Mouse (Mus musculus) liver, postnatal 0 days (tissue): Measurements from ENCODE around the gene Sapcd2.

Experiments
- CTCF ChIP-seq: sonication (generic); IDR thresholded peaks from 2 replicates; pipeline ENCODE4 v1.5.1; 2016; ENCODE audit warnings: antibody characterized with exemption, low read depth
- EP300 ChIP-seq: IDR thresholded peaks from 2 replicates; pipeline ENCODE4 v1.6.1; 2016; ENCODE audit warnings: antibody characterized with exemption, low read depth, mild to moderate bottlenecking

DNA sequence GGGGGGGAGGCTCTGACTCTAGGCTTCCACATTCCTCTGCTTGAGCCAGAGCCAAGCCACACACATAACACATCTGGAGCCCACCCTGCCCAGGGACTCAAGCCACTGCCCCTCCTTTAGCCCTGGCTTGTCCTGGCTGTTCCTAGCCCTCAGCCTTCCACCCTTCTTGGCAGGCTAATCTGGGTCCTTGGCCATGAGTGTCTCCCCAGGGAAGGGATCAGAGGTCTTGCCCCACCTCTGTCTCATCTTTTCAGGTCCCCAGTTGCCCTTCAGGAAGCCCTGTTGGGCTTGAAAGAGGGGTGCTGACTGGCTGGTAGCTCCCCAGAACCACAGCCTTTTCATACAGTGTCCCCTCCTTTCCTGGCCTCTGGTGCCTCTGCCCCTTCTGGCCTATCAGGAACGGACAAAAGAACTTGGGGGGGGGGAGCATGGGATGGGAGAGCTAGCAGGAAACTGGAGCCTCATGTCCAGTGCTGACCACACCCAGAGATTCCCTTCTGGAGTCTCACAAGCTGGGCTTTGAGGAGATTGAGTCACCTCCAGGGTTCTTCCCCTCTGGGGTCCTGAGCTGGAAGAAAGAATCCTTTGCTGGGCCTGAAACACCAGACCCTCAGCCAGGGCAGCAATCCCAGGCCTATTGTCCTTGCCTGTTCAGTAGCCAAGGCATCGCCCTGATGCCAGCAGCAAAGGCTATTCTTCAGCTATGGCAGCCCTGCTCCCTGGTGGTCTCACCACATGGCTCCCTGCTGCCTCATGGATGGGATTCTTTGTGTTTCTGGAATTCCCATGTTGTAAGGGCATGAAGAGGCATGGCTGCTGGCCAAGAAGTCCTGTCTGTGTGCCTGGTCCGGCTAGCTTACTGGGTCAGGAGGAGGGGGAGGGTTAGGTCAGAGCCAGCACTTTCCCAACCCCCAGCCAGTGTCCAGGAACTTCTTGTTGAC lies 22.4 kb downstream of the Sapcd2 start:
- TF ChIP-seq CTCF: no peak
- no peak for TF ChIP-seq EP300
